25 mouse cellular contexts compared by ENCODE assay signal in the genomic region with DNA sequence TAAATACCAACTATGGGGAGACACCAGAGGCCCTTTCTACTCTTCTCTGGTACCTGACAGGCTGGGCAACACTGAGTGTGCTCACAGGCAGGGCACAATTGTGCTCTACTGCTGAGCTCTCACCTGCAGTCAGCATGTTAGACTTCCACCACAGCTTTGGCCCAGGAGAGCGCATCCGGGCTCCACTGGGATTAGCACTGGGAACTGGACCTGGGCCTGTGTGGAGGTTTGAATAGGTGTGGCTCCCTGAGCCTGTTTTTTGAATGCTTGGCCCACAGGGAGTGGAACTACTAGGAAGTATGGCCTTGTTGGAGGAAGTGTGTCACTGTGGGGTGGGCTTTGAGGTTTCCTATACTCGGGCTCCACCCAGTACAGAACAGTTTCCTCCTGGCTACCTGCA.
"Had no signal": no experiment of that assay in that cellular context is flagged by ENCODE, and none has a peak within 500 bp of the region (broad histone marks: within the 10 kb centered on the region; RNA-seq: fewer than 3 reads in every experiment).

No protein-coding gene starts in this region.

- H3K27ac ChIP-seq: gastrocnemius, adult 2 months; heart, adult 2 months; hindbrain, embryonic 10.5 days; hindbrain, embryonic 12.5 days; hindbrain, embryonic 14.5 days; layer of hippocampus, adult 2 months; left cerebral cortex, adult 2 months; limb, embryonic 10.5 days; limb, embryonic 12.5 days; liver, embryonic 13.5 days; liver, embryonic 15.5 days had no signal

- H3K9me3 ChIP-seq: hindbrain, embryonic 10.5 days; hindbrain, embryonic 12.5 days; limb, embryonic 10.5 days; limb, embryonic 12.5 days; liver, embryonic 13.5 days; liver, embryonic 15.5 days had no signal

- ATAC-seq: hindbrain, embryonic 16.5 days; inflammation-experienced regulatory T-cells, adult 6 months; intestine, postnatal 0 days had no signal

- DNase-seq: gastrocnemius, adult 2 months; gastrocnemius, postnatal 10 days; gastrocnemius, postnatal 25 days; heart, adult 2 months; heart, postnatal 10 days; heart, postnatal 4 days; kidney, adult 18-20 months; kidney, adult 8-10 months; kidney, postnatal 10 days; kidney, postnatal 4 days; liver; liver, embryonic 13.5 days had no signal

- H3K27me3 ChIP-seq: hindbrain, embryonic 12.5 days; limb, embryonic 12.5 days; liver, embryonic 13.5 days; liver, embryonic 15.5 days had no signal

- H3K4me2 ChIP-seq: heart, embryonic 11.5 days; hindbrain, embryonic 12.5 days; hindbrain, embryonic 14.5 days; limb, embryonic 12.5 days; liver, embryonic 11.5 days; liver, embryonic 13.5 days; liver, embryonic 15.5 days had no signal

- H3K4me3 ChIP-seq: gastrocnemius, adult 2 months; heart, adult 2 months; hindbrain, embryonic 10.5 days; hindbrain, embryonic 12.5 days; layer of hippocampus, adult 2 months; left cerebral cortex, adult 2 months; limb, embryonic 10.5 days; limb, embryonic 12.5 days; liver, embryonic 13.5 days; liver, embryonic 15.5 days had no signal

- H3K9ac ChIP-seq: hindbrain, embryonic 12.5 days; hindbrain, embryonic 14.5 days; limb, embryonic 12.5 days; liver, embryonic 13.5 days; liver, embryonic 15.5 days had no signal
